Mouse (Mus musculus): ENCODE results near the gene Aggf1.

- TF ChIP-seq CTCF (IDR thresholded peaks at IDR 0.05; ENCODE audit: low read depth, low read length) (no peak), POLR2A (IDR thresholded peaks at IDR 0.05; ENCODE audit: extremely low read depth, insufficient read depth, low read length) (no peak)
Observed at GRCm38 (mm10) chr13:95358223-95358622, 16.9 kb downstream of the Aggf1 start.
